Mouse (Mus musculus) E14TG2a.4 (cell line): Measurements from ENCODE around the gene Glipr2.

Experiments used
- CTCF ChIP-seq: conservative IDR thresholded peaks from 2 replicates; pipeline ENCODE4 v1.5.1; 2014; ENCODE audit warnings: low read length
- NANOG ChIP-seq: IDR thresholded peaks from 2 replicates; pipeline ENCODE4 v1.6.1; 2014; ENCODE audit warnings: borderline replicate concordance, low read length, mixed read lengths

DNA sequence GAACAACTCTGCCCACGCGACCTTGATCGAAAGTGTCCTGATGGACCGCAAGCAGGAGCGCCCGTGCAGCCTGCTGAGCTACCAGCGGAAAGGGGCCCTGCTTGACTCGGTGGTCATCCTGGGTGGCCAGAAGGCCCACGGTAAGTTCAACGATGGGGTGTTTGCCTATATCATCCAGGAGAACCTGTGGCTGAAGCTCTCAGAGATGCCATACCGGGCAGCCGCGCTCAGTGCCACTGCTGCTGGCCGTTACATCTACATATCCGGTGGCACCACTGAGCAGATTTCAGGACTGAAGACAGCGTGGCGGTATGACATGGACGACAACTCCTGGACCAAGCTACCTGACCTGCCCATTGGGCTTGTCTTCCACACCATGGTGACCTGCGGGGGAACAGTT is 27.1 kb downstream of the Glipr2 start:
- TF ChIP-seq CTCF = no peak
- TF ChIP-seq NANOG = no peak
